Mouse (Mus musculus) heart, adult 2 months (tissue): Measurements from ENCODE around the gene Fbxo28.

Experiments used
- CTCF ChIP-seq: fragments of 200-600 bp; IDR thresholded peaks from 2 replicates; pipeline ENCODE4 v1.8.1; 2022; ENCODE audit warnings: antibody characterized with exemption, mild to moderate bottlenecking, moderate library complexity
- POLR2A ChIP-seq: fragments of 200-500 bp; IDR thresholded peaks from 2 replicates; pipeline ENCODE4 v1.6.1; 2011; ENCODE audit warnings: mild to moderate bottlenecking, low read depth, low read length, control low read depth; ENCODE audit not compliant: insufficient read depth

GRCm38 (mm10) chr1:182323139-182323538, 18.3 kb downstream of the Fbxo28 start:
- TF ChIP-seq CTCF (no peak), POLR2A (no peak)
